Mouse (Mus musculus) lung, postnatal 0 days (tissue): ENCODE measurements around the gene Hagh.

Experiments used
- CTCF ChIP-seq: IDR thresholded peaks from 2 replicates; pipeline ENCODE4 v1.5.1; 2016; ENCODE audit warnings: antibody characterized with exemption, mild to moderate bottlenecking
- EP300 ChIP-seq: IDR thresholded peaks from 2 replicates; pipeline ENCODE4 v1.6.1; 2016; ENCODE audit warnings: antibody characterized with exemption, mild to moderate bottlenecking, control low read depth

DNA sequence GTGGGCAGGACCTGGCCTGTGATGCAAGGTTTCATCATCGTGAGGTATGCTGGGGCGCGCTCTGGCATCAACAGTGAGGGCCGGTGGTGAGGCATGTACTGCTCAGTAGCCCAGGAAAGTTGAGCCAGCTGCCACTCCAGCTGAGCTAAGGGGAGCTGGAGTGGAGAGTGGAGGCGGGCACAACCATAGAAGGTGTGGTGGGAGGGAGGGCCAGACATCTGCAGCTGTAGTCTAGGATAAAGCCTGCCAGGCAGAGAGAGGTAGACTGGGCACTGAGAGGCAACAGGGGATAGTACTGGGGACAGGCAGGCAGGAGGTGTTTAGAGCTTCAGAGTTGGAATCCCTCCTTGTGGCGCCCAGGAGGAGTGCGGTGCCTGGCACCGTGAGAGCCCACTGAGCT is 20.1 kb downstream of the Hagh start:
- TF ChIP-seq CTCF (no peak), EP300 (no peak)
